28 mouse cellular contexts compared by ENCODE assay signal in genomic region chr14:51173843-51174242, GRCm38 (mm10). TPM values are rescaled to one million over a fixed set of nuclear protein-coding genes. Genes with fewer than 3 reads are reported as not detected.
"Had no signal": no experiment of that assay in that cellular context is flagged by ENCODE, and none has a peak within 500 bp of the region (broad histone marks: within the 10 kb centered on the region; RNA-seq: fewer than 3 reads in every experiment).

No protein-coding gene starts in this region.

- H3K27me3 ChIP-seq: limb, embryonic 12.5 days; limb, embryonic 15.5 days; midbrain, embryonic 12.5 days; midbrain, embryonic 15.5 days; neural tube, embryonic 12.5 days; neural tube, embryonic 15.5 days had no signal

- H3K9me3 ChIP-seq: limb, embryonic 12.5 days; limb, embryonic 15.5 days; midbrain, embryonic 12.5 days; midbrain, embryonic 15.5 days; neural tube, embryonic 12.5 days; neural tube, embryonic 15.5 days had no signal

- H3K36me3 ChIP-seq: limb, embryonic 12.5 days; limb, embryonic 15.5 days; midbrain, embryonic 12.5 days; midbrain, embryonic 15.5 days; neural tube, embryonic 12.5 days; neural tube, embryonic 15.5 days had no signal

- H3K4me3 ChIP-seq: limb, embryonic 12.5 days; limb, embryonic 15.5 days; midbrain, embryonic 12.5 days; midbrain, embryonic 15.5 days; neural tube, embryonic 12.5 days; neural tube, embryonic 15.5 days had no signal

- H3K4me1 ChIP-seq: limb, embryonic 12.5 days; limb, embryonic 15.5 days; midbrain, embryonic 12.5 days; midbrain, embryonic 15.5 days; neural tube, embryonic 12.5 days; neural tube, embryonic 15.5 days had no signal

- H3K9ac ChIP-seq: limb, embryonic 12.5 days; limb, embryonic 15.5 days; liver, embryonic 14.5 days; liver, postnatal 0 days; lung, embryonic 14.5 days; midbrain, embryonic 12.5 days; midbrain, embryonic 15.5 days; neural tube, embryonic 12.5 days; neural tube, embryonic 15.5 days had no signal

- H3K4me2 ChIP-seq: limb, embryonic 12.5 days; limb, embryonic 15.5 days; liver, embryonic 11.5 days; lung, embryonic 14.5 days; midbrain, embryonic 12.5 days; midbrain, embryonic 15.5 days; neural tube, embryonic 12.5 days; neural tube, embryonic 15.5 days had no signal

- DNase-seq: kidney, adult 11 months; left cerebral cortex, postnatal 4 days; liver, postnatal 0 days; lung, embryonic 14.5 days; thymus, adult 18-20 months; thymus, postnatal 14 days; thymus, postnatal 4 days had no signal

- ATAC-seq: liver, postnatal 0 days; lung, postnatal 0 days; midbrain, embryonic 15.5 days had no signal

- H3K27ac ChIP-seq: kidney, postnatal 0 days; limb, embryonic 12.5 days; limb, embryonic 15.5 days; liver, embryonic 14.5 days; macrophage; midbrain, embryonic 12.5 days; midbrain, embryonic 15.5 days; neural tube, embryonic 12.5 days; neural tube, embryonic 15.5 days had no signal

RNA-seq across cellular contexts. Expression of gene Rnase2b, which starts 11.8 kb away (rescaled TPM):
- total RNA-seq: layer of hippocampus, postnatal 14 days; left cerebral cortex, adult 8-10 months; left cerebral cortex, postnatal 14 days; left cerebral cortex, postnatal 4 days had no signal
- polyA plus RNA-seq: kidney, postnatal 0 days; large intestine, adult 2 months; limb, embryonic 12.5 days; limb, embryonic 15.5 days; liver, embryonic 11.5 days; liver, embryonic 14.5 days; liver, postnatal 0 days; lung, embryonic 14.5 days; macrophage; midbrain, embryonic 12.5 days; midbrain, embryonic 15.5 days; neural tube, embryonic 12.5 days; neural tube, embryonic 15.5 days; small intestine, adult 2 months; spleen, adult 2 months; stomach, embryonic 16.5 days; testis, adult 2 months had no signal

RNA-seq across cellular contexts. Expression of gene Ang2, which starts 25.1 kb away (rescaled TPM):
- total RNA-seq: layer of hippocampus, adult 8-10 months; layer of hippocampus, postnatal 14 days; left cerebral cortex, postnatal 14 days; left cerebral cortex, postnatal 4 days; megakaryocyte, adult 5-6 weeks had no signal
- polyA plus RNA-seq: kidney, postnatal 0 days; large intestine, adult 2 months; limb, embryonic 12.5 days; limb, embryonic 15.5 days; liver, embryonic 11.5 days; liver, embryonic 14.5 days; liver, postnatal 0 days; lung, embryonic 14.5 days; lung, postnatal 0 days; macrophage; midbrain, embryonic 12.5 days; midbrain, embryonic 15.5 days; neural tube, embryonic 12.5 days; neural tube, embryonic 15.5 days; small intestine, adult 2 months; stomach, embryonic 16.5 days; testis, adult 2 months had no signal

RNA-seq across cellular contexts. Expression of gene Rnase1, which starts 27.3 kb away (rescaled TPM):
- total RNA-seq: megakaryocyte, adult 5-6 weeks had no signal
- polyA plus RNA-seq: limb, embryonic 12.5 days; liver, embryonic 11.5 days; liver, embryonic 14.5 days; macrophage; midbrain, embryonic 12.5 days; midbrain, embryonic 15.5 days had no signal

RNA-seq across cellular contexts. Expression of gene Ear14, which starts 29.3 kb away (rescaled TPM):
- total RNA-seq: layer of hippocampus, adult 8-10 months; layer of hippocampus, postnatal 14 days; left cerebral cortex, adult 8-10 months; left cerebral cortex, postnatal 14 days; left cerebral cortex, postnatal 4 days; megakaryocyte, adult 5-6 weeks had no signal
- polyA plus RNA-seq: kidney, postnatal 0 days; large intestine, adult 2 months; limb, embryonic 12.5 days; limb, embryonic 15.5 days; liver, embryonic 11.5 days; liver, embryonic 14.5 days; liver, postnatal 0 days; lung, embryonic 14.5 days; lung, postnatal 0 days; macrophage; midbrain, embryonic 12.5 days; midbrain, embryonic 15.5 days; neural tube, embryonic 12.5 days; neural tube, embryonic 15.5 days; small intestine, adult 2 months; spleen, adult 2 months; stomach, embryonic 16.5 days; testis, adult 2 months had no signal

RNA-seq across cellular contexts. Expression of gene Rnase6, which starts 50.1 kb away (rescaled TPM):
- total RNA-seq: left cerebral cortex, postnatal 14 days had no signal
